Mouse (Mus musculus) spleen, postnatal 10 days (tissue): Measurements from ENCODE around the gene Ifih1.

ENCODE experiments used
- DNase-seq, 2 experiments: peaks; one replicate each; pipeline ENCODE4 v3.0.0; 2021 to 2022; ENCODE audit warnings: low spot score in 2 of 2

Ifih1 gene

GRCm38 (mm10) chr2:62646014-62646645 is at the start of gene Ifih1:
TSS of gene Ifih1 (minus strand) at chr2:62646255.
- peak; percentile 72 to 84 for DNase-seq

DNA sequence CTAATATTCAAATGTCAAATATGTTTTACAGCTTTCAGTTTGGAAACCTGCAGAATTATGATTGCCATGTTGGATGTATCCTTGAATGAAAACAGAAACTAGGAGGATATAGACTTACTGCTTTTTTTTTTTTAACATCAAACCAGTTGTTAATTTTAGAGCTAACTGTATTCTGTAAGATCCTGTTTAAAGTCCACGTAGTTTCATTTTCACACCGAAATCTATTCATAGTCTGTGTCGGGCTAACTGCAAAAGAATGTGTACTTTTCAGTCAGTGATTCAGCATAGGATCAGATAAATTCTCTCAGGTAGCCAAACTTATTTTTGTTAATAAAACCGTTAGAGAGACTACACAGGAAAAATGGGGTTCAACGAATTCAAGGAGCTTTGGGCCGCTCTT is 39.9 kb upstream of the Ifih1 start:
- no peak for DNase-seq

DNA sequence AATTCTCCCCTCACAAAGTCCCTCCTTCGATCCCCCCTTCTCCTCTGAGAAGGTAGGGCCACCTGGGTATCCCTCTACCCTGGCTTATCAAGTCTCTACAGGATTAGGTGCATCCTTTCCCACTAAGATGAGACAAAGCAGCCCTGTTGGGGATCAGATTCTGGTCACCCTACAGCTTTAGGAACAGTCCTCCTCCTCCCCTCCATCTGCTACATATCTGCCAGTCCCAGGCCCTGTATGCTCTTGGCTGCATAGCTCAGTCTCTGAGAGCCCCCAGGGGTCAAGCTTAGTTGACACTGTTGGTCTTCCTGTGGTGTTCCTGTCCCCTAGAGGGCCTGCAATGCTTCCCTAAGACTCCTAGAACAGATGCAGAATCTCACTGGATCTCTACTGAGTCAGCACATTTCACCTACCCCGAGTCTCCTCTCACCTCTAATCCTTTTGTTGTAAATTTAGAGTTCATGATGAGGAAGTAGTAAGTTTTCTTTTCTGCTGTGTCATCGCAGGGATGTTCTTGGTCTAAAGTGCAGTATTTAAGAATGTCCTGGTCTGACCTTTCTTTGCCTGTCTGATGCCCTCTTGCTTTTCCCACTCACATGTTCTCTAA is 39.0 kb upstream of the Ifih1 start:
- no peak for DNase-seq

- DNase-seq: no peak
Measured at GRCm38 (mm10) chr2:62681667-62682066, 35.6 kb upstream of the Ifih1 start.

DNA sequence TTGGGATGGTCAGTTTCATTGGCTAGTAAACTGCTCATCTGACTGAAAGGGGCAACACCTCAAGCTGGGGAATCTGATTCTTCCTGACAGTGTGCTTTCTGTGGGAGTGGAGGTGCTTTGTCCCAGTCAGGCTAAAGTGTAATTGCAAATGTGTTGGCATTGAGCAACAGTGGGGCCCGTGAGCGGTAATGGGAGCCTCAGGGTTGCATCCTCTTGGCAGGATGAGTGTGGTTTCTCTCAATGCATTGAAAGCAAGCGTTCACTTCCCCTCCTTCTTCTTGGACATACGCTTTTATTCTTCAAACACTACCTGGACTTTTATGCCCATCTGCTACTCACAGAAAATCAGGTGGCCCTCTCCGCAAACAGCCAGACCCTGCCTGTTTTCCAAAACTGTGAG is 26.7 kb upstream of the Ifih1 start:
- DNase-seq: no peak

DNA sequence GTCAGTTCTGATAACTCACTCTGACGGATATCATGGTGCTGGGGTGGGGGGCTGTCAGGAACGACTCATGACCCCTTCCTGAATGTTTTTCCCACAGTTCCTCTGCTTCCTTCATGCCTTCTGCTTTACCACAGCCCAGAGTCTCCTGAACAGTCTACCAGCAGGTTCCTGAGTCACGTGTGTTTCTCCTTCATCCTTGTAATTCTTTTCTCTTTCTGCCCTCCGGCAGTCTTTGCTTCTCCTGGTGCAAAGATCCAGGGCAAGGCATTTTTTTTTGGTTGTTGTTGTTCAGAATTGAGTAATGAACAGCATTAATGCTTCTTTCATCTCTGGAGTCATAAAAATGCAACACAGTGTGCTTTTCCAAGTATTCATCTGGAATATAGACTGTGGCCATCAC is 24.7 kb upstream of the Ifih1 start:
- DNase-seq: no peak

DNA sequence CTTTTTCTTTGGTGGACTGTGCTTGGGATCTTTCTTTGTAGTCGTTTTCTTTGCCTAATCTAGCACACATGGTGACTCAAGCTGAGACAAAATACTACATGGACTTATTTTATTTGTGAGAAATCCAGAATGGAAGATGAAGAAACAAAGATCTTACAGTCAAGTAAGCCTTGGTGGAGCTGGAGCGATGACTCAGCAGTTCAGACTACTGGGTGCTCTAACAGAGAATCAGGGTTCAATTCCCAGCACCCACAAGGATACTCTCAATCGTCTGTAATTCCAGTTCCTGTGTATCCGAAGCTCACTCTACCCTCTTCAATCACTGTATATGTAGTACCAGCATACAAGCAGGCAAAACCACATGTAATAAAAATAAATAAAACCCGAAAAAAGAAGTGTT is 24.2 kb upstream of the Ifih1 start:
- DNase-seq: no peak

GRCm38 (mm10) chr2:62669848-62670247 is 23.8 kb upstream of the Ifih1 start:
- DNase-seq: no peak

DNA sequence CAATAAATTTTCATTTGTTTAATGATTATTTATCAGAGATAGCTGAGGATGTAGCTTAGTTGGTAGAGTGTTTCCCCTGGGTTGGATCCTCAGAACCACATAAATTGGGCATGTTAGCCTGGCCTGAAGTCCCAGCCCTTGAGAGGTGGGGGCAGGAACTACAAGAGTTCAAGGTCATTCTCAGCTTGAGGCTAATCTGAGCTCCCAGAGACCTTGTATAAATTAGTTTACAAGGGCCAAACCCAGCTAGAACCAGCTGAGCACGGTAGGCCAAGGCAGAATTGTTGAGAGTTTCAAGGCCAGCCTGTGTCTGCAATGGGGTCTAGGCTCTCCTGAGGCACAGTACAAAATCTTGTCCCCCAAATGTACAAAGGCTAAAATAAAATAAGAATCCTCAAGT is 19.5 kb upstream of the Ifih1 start:
- no peak for DNase-seq

GRCm38 (mm10) chr2:62664839-62665238 is 18.8 kb upstream of the Ifih1 start:
- no peak for DNase-seq

GRCm38 (mm10) chr2:62664135-62664670 is 18.1 kb upstream of the Ifih1 start, which contains the start of gene Gca:
TSS of gene Gca (plus strand) at chr2:62664285.
- peak; percentile 52 to 85 for DNase-seq

DNA sequence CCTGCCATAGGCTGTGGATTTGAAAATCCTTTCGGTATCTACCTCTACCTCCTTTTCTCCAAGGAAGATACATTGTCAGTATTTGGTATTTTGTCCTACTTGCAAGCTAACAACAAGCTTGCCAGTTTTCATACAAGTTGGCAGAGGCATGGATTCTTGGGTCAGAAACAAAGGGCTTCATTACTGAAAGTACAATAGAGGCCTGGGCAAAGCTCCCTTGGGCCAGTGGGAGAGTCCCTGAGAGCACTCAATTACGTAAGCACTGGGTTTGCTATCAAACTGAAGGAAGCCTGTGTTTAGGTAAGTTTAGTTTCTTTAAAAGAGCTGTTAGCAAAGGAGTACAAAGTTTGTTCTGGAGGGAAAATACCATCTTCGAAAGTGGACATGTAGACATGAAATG is 16.5 kb upstream of the Ifih1 start:
- no peak for DNase-seq

GRCm38 (mm10) chr2:62660565-62660964 is 14.5 kb upstream of the Ifih1 start:
- DNase-seq: no peak

GRCm38 (mm10) chr2:62656072-62656471 is 10.0 kb upstream of the Ifih1 start:
- DNase-seq: no peak

- peak in 1 of 2 experiments; percentile 67 for DNase-seq
Measured at GRCm38 (mm10) chr2:62654519-62655338, 8.7 kb upstream of the Ifih1 start.

DNA sequence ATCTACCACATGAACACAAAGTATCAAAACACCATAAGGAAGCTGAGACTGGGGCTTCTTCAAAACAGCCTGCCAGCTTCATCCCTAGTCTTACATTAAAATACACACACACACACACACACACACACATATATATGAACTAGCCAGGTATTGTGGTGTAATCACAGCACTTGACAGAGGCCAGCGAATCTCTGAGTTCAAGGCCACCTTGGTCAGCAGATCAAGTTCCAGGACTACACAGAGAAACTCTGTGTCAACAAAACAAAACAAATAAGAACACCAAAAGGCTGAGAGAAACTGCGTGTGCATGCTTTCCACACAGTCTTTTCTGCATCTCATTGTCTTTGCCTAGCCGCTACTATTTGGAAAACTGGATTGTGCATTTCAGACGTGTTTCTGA is 6.4 kb upstream of the Ifih1 start:
- DNase-seq: no peak

DNA sequence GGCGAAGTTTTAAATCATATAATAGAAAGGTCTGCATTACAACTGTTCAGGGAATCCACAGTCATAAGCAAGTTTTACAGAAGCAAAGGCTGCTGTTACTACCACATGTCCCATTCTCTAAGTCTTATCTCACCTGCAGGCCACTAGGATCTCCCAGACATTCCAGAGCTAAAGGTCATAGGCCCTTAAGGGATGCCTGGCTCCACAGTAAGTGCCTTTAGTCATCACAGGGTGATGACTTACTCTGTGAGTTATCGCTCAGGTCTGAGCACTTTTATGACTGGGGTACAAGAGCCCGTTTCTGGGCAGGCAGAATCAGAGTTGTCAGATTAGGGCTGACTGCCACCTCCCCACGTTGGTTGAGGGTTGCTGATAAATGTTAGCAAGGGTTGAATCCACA is 5.8 kb upstream of the Ifih1 start:
- DNase-seq: no peak

DNA sequence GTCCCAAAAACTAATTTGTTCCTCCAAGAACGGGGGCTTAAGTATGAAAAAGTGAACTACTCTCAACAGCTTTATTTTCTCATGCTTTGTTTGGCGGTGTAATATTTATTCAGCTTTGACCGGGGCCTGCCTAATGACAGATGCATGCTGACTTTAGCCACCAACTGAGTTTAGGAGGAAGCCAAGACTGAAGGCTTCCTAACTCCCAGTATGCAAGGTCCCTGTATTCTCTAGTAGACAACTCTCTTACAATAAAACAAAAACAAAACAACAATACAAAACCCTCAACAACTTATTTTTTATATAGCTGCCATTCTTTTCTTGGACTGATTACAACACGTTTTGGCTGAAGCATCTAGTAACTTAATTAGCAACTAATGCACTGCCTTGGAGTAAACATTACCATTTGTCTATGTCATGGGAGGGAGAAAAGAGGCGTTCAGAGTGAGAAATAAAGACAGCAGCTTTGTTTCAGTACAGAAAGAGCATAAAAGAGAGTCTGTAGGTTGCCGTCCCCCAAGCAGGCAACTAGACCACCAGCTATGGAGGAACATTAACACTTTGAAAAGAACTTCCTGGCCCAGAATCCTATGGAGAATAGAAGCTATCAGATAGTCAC is 725 bp upstream of the Ifih1 start:
- no peak for DNase-seq

DNA sequence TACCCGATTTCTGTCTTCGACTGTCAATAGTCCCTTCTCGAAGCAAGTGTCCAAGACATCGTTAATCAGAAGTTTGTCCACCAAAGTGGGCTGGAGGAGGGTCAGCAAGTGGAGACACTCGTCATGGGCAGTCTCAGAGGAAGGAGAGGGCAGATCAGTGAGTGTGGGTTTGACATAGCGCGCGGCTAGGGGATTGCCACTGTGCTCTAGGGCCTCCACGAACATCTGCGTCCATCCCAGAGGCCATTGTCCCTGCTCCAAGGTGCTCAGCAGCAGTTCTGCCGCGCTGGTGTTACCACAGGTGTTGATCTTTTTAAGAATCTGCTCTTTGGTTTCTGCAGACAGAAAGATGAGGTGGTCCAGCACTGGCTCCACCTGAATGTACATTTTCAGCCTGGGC is 580 bp downstream of the Ifih1 start:
- peak; percentile 41 to 47 for DNase-seq

DNA sequence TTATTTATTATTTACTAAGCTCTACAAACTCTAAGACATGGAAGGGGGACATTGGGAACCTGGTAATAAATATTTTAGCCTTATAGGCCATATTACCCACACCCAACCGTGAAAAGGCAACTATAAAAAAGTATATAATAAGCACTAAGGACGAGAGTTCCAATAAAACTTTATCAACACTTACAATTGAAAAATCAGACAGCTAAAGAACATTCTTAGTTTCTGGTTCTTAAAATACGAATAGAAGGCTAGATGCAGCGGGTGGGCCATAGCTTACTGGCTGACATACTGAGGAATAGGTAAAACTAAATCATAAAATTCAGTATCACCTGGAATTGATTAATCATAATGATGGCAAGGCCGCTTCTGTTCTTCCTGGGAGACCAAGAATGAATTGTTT is 1.2 kb downstream of the Ifih1 start:
- DNase-seq: no peak

DNA sequence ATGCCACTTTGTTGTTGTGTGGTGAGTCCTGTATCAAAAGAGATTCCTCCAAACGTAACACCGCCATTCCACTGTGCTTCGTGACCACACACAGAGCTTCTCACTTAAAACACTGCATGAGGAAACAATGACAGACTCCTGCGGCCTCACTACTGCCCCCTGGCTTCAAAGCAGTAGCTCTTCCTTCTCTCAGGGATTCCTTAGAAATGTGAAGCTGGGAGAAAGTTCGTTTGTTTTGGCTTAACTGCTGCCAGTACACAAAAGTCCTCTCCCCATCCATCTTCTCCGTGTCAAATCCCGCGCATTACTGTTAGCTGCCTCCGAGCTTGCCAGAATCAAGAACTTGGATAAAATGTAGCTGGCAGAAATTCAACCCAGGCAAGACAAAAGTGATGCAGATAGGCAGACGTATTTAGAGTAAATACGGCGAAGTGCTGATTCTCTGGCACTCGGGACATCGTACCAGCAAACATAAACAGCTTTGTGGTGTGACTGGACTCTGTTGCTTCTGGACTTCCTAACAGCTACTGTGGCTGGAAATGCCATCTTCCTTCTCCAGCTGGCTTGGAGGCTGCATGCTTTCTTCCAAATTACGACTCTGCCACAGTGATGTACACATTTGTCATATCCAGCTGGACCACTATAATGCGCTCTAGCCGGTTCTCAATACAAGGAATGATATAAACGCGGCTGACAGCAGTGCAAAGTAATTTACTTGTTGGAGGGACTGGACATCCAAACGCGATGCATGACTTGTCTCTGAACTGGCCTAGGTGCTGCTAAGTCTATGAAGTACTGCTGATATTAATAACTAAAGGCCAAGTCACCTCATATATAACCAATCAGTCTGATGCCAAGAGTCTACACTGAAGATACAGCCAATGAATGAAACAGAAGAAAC is 2.4 kb downstream of the Ifih1 start:
- DNase-seq: peak; percentile 47 to 82
